Mouse (Mus musculus): ENCODE measurements at regions not wholly inside any gene's neighbourhood (a gene's known extent, or its start where the extent isn't known, plus 50 kb on each side); places are given as distances from the start of the nearest gene placed in this dataset.

DNA sequence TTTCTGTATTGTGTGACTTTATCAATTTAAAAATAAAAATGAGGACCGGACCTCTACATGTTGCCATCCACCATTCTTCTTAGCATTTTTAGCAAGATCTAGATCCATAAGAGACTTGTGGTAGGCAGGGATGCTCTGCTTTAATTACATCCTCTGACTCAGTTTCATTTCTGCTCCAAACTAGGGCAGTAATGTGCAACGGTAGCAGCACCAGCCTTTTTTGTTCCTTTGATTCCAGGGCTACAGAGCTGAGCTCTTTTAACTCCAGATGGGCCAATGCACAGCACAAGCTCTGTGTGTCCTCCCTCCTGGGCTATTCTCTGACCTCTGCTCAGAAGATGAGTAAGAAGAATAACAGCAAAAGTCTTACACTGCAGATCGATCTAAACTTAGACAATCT is 168.2 kb upstream of the Sptlc3 start:
- no peak for DNase-seq (ENCODE audit: low spot score)
- H3K4me3 ChIP-seq (ENCODE audit: low read depth, low read length) = no peak overlapping the region
- H3K4me1 ChIP-seq (ENCODE audit: insufficient read depth, low read depth, low read length) = no peaks in the 10 kb centered on the region
- no peaks in the 10 kb centered on the region for H3K27me3 ChIP-seq (ENCODE audit: insufficient read depth, low read length)
- no peak for TF ChIP-seq TAL1 (conservative IDR thresholded peaks at IDR 0.05; ENCODE audit: low read depth, low read length)
- TF ChIP-seq POLR2AphosphoS5 (IDR thresholded peaks at IDR 0.05; ENCODE audit: insufficient replicate concordance, low read depth, low read length) = no peak
- no peak for TF ChIP-seq GATA2 (IDR thresholded peaks at IDR 0.05; ENCODE audit: borderline replicate concordance, low read depth, low read length)
- no peak for TF ChIP-seq CTCF (IDR thresholded peaks at IDR 0.05; ENCODE audit: low read depth, low read length)
- TF ChIP-seq GATA1 (IDR thresholded peaks at IDR 0.05; ENCODE audit: borderline replicate concordance, low read length) = no peak
- no peak for ATAC-seq (ENCODE audit: extremely low read depth, insufficient number of reproducible peaks, low FRiP score, poor library complexity, severe bottlenecking)
- peaks cover 7% of the 10 kb centered on the region; the same call in 1 of the 2 replicates for H3K9me3 ChIP-seq (replicated peaks)
- no peaks in the 10 kb centered on the region for H3K36me3 ChIP-seq (replicated peaks)

DNA sequence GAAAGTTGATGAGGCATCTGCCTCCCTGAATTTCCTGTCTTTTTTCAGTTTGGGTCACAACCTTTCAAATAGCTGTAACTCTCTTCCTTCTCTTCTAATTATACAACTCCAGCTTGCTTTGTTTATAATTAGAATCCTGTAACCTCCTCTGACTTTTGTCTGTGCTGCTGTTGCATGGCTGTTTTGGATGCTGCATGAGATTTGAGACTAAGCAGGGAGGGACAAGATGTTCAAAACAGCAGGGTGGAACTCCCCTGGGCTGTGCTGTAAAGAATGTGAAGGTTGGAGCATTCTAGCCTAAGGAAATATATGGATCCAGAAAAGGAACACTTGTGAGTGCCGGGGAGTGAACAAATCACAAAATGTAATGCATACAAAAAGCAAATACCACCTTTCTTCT is 159.0 kb upstream of the Sptlc3 start:
- Histone ChIP-seq H3K4me3 (ENCODE audit: low read depth, low read length) (no peak overlapping the region), H3K36me3 (replicated peaks) (no peaks in the 10 kb centered on the region), H3K9me3 (replicated peaks) (peaks cover 12% of the 10 kb centered on the region), H3K4me1 (ENCODE audit: insufficient read depth, low read depth, low read length) (no peaks in the 10 kb centered on the region), H3K27me3 (ENCODE audit: insufficient read depth, low read length) (no peaks in the 10 kb centered on the region)
- DNase-seq (ENCODE audit: low spot score) = no peak
- TF ChIP-seq TAL1 (conservative IDR thresholded peaks at IDR 0.05; ENCODE audit: low read depth, low read length) (no peak), POLR2AphosphoS5 (IDR thresholded peaks at IDR 0.05; ENCODE audit: insufficient replicate concordance, low read depth, low read length) (no peak), CTCF (IDR thresholded peaks at IDR 0.05; ENCODE audit: low read depth, low read length) (no peak), GATA1 (IDR thresholded peaks at IDR 0.05; ENCODE audit: borderline replicate concordance, low read length) (no peak), GATA2 (IDR thresholded peaks at IDR 0.05; ENCODE audit: borderline replicate concordance, low read depth, low read length) (no peak)
- ATAC-seq (ENCODE audit: extremely low read depth, insufficient number of reproducible peaks, low FRiP score, poor library complexity, severe bottlenecking) = no peak

DNA sequence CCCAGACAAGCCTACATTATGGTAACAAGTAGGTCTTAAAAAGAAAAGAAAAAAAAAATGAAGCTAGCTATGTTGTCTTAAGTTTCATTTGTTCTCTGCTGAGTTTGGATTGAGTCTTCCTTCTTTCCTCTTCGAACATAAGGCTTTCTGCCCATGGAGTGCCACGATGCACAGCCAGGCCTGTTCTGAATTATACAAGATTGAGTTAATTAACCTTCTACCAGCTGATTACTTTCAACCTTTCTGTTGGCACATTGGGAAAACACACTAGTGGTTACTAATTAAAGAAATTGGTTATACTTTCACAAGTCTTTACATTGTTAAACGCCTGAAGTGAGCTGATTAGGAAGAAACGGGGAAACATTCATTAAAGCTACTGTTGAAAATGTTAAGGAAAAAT is 155.5 kb upstream of the Sptlc3 start:
- H3K4me3 ChIP-seq (ENCODE audit: low read depth, low read length) = no peak overlapping the region

DNA sequence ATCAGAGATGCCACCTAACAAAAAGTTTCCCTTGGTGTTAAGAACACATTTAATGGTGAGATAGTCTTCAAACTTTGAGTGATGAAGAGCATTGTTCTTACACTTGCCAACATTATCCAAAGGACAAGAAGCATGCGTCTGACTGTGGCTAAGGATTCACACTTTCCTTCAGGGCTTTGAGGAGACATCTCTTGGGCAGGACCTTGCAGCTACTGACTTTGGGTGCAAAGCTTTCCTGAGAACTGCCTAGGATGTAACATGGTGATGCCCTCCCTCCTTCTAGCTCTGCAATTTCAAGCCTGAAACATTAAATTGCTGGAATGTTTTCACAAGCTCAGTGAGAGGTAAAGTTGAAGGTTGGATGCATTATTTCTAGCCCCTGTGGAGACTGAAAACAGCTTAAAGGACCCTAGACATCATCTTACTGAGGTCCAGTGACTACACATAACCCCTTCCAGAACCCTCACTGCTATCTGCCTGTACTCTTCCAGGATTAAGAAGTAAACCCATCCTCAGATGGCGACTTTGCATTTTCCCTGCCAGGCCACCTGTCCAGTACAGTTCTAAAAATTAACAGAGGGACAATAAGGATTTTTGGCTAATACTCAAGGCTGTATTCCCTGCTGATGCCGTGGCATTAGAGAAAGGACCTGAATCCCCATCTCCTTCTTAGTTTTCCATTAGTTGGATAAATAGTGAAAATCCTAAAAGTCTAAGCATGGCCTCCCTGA is 137.3 kb upstream of the Sptlc3 start:
- ATAC-seq (ENCODE audit: extremely low read depth, insufficient number of reproducible peaks, low FRiP score, poor library complexity, severe bottlenecking) = no peak
- TF ChIP-seq TAL1 (conservative IDR thresholded peaks at IDR 0.05; ENCODE audit: low read depth, low read length) (no peak), GATA2 (IDR thresholded peaks at IDR 0.05; ENCODE audit: borderline replicate concordance, low read depth, low read length) (no peak)
- DNase-seq (ENCODE audit: low spot score) = no peak

More for the DNA sequence above, 155.5 kb upstream of the Sptlc3 start:
- Histone ChIP-seq H3K9me3 (replicated peaks) (peaks cover 10% of the 10 kb centered on the region; the same call in 1 of the 2 replicates), H3K36me3 (replicated peaks) (no peaks in the 10 kb centered on the region), H3K4me1 (ENCODE audit: insufficient read depth, low read depth, low read length) (no peaks in the 10 kb centered on the region), H3K27me3 (ENCODE audit: insufficient read depth, low read length) (no peaks in the 10 kb centered on the region)
- TF ChIP-seq TAL1 (conservative IDR thresholded peaks at IDR 0.05; ENCODE audit: low read depth, low read length) (no peak), GATA1 (IDR thresholded peaks at IDR 0.05; ENCODE audit: borderline replicate concordance, low read length) (no peak), CTCF (IDR thresholded peaks at IDR 0.05; ENCODE audit: low read depth, low read length) (no peak), POLR2AphosphoS5 (IDR thresholded peaks at IDR 0.05; ENCODE audit: insufficient replicate concordance, low read depth, low read length) (no peak), GATA2 (IDR thresholded peaks at IDR 0.05; ENCODE audit: borderline replicate concordance, low read depth, low read length) (no peak)
- ATAC-seq (ENCODE audit: extremely low read depth, insufficient number of reproducible peaks, low FRiP score, poor library complexity, severe bottlenecking) (no peak), DNase-seq (ENCODE audit: low spot score) (no peak)

DNA sequence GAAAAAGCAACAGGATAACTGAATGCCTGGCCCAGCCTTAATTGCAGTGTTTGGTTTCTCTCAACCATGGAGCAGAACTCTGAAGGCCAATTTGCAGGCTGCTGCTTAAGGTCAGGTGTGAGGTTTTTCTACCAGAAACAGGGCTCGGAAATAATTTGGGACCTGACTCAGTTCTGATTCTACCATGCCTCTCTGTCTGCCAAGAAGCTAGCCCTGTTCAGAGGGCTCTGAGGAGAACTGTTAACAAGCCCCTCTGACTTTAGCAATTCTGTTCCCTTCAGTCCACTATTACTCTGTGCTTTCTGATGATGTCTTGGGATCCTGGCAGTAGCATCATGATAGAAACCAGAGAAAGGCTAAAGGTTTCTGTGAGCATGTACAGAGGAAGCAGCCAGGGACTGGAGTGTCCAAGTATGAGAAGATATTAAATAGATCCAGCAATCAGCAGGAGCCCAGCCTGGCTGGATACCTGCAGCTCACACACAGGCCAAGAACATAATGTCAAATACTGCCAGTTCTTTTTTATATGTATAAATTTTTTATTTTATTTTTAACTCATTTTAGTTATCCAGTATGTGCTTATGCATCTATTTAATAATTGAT is 131.4 kb upstream of the Sptlc3 start:
- ATAC-seq (ENCODE audit: extremely low read depth, insufficient number of reproducible peaks, low FRiP score, poor library complexity, severe bottlenecking) = no peak
- TF ChIP-seq TAL1 (conservative IDR thresholded peaks at IDR 0.05; ENCODE audit: low read depth, low read length) = no peak
- no peak for TF ChIP-seq CTCF (IDR thresholded peaks at IDR 0.05; ENCODE audit: low read depth, low read length)
- no peak for TF ChIP-seq GATA1 (IDR thresholded peaks at IDR 0.05; ENCODE audit: borderline replicate concordance, low read length)
- no peak for TF ChIP-seq POLR2AphosphoS5 (IDR thresholded peaks at IDR 0.05; ENCODE audit: insufficient replicate concordance, low read depth, low read length)
- TF ChIP-seq GATA2 (IDR thresholded peaks at IDR 0.05; ENCODE audit: borderline replicate concordance, low read depth, low read length) = no peak

More for the DNA sequence above, 137.3 kb upstream of the Sptlc3 start:
- no peaks in the 10 kb centered on the region for H3K36me3 ChIP-seq (replicated peaks)
- no peaks in the 10 kb centered on the region for H3K9me3 ChIP-seq (replicated peaks)
- H3K4me1 ChIP-seq (ENCODE audit: insufficient read depth, low read depth, low read length) = no peaks in the 10 kb centered on the region
- H3K4me3 ChIP-seq (ENCODE audit: low read depth, low read length) = no peak overlapping the region
- H3K27me3 ChIP-seq (ENCODE audit: insufficient read depth, low read length) = no peaks in the 10 kb centered on the region

DNA sequence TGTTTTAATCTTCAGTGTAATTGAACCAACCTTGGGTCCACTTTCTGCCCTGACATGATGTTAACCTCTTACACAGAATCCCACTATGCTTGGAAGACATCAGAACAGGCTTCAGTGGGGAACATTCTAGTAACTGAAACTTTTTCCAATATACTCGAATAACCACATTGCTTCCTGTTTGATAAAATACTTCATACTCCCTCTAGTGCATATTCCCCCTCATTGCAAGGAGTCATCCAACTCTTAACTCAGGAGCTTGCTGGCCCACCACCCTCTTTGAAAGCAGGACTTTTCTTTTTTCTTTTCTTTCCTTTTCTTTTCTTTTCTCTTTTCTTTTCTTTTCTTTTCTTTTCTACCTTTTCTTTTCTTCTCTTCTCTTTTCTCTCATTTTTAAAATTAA is 123.6 kb upstream of the Sptlc3 start:
- Histone ChIP-seq H3K4me1 (ENCODE audit: insufficient read depth, low read depth, low read length) (no peaks in the 10 kb centered on the region), H3K4me3 (ENCODE audit: low read depth, low read length) (no peak overlapping the region), H3K36me3 (replicated peaks) (no peaks in the 10 kb centered on the region), H3K9me3 (replicated peaks) (no peaks in the 10 kb centered on the region), H3K27me3 (ENCODE audit: insufficient read depth, low read length) (no peaks in the 10 kb centered on the region)
- no peak for TF ChIP-seq GATA2 (IDR thresholded peaks at IDR 0.05; ENCODE audit: borderline replicate concordance, low read depth, low read length)
- TF ChIP-seq CTCF (IDR thresholded peaks at IDR 0.05; ENCODE audit: low read depth, low read length) = no peak
- no peak for TF ChIP-seq POLR2AphosphoS5 (IDR thresholded peaks at IDR 0.05; ENCODE audit: insufficient replicate concordance, low read depth, low read length)
- no peak for TF ChIP-seq TAL1 (conservative IDR thresholded peaks at IDR 0.05; ENCODE audit: low read depth, low read length)
- TF ChIP-seq GATA1 (IDR thresholded peaks at IDR 0.05; ENCODE audit: borderline replicate concordance, low read length) = no peak
- no peak for DNase-seq (ENCODE audit: low spot score)
- ATAC-seq (ENCODE audit: extremely low read depth, insufficient number of reproducible peaks, low FRiP score, poor library complexity, severe bottlenecking) = no peak; the same call in 1 of the 2 replicates

More for the DNA sequence above, 131.4 kb upstream of the Sptlc3 start:
- no peak overlapping the region for H3K4me3 ChIP-seq (ENCODE audit: low read depth, low read length)
- DNase-seq (ENCODE audit: low spot score) = no peak
- no peaks in the 10 kb centered on the region for H3K27me3 ChIP-seq (ENCODE audit: insufficient read depth, low read length)
- H3K4me1 ChIP-seq (ENCODE audit: insufficient read depth, low read depth, low read length) = no peaks in the 10 kb centered on the region
- H3K9me3 ChIP-seq (replicated peaks) = no peaks in the 10 kb centered on the region
- H3K36me3 ChIP-seq (replicated peaks) = no peaks in the 10 kb centered on the region

Data from G1E (cell line).